Mouse (Mus musculus) testis, adult 2 months (tissue): ENCODE measurements around the gene Plrg1.

Experiments
- CTCF ChIP-seq: fragments of 200-500 bp; IDR thresholded peaks from 2 replicates; pipeline ENCODE4 v1.5.1; 2012; ENCODE audit warnings: low read depth, mild to moderate bottlenecking, inconsistent platforms, low read length, moderate library complexity; ENCODE audit not compliant: control insufficient read depth, insufficient read depth, insufficient replicate concordance
- POLR2A ChIP-seq: fragments of 200-500 bp; IDR thresholded peaks from 2 replicates; pipeline ENCODE4 v1.6.1; 2012; ENCODE audit warnings: low read depth, mild to moderate bottlenecking, inconsistent platforms, low read length, moderate library complexity; ENCODE audit not compliant: control insufficient read depth

DNA sequence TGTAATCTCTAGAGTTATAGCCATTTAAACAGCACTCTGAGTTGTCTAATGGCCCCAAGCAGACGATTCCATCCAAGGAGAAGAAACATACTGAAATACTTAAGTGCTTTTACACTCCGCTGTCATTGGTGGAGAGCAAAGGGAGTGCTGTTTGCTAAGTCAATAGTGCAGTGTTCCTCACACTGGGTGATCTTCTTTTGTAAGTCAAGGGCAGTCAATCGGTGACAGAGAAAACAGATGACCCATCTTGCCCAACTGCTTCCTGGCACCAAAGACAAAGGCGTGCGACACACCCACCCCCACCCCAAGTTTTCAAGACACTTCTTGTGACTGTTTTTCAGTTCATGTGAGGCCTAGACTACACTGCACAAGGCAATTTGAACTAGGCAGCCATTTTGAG is 3.2 kb upstream of the Plrg1 start:
- TF ChIP-seq POLR2A (no peak), CTCF (no peak)
